13 mouse cellular contexts compared by ENCODE assay signal in the genomic region with DNA sequence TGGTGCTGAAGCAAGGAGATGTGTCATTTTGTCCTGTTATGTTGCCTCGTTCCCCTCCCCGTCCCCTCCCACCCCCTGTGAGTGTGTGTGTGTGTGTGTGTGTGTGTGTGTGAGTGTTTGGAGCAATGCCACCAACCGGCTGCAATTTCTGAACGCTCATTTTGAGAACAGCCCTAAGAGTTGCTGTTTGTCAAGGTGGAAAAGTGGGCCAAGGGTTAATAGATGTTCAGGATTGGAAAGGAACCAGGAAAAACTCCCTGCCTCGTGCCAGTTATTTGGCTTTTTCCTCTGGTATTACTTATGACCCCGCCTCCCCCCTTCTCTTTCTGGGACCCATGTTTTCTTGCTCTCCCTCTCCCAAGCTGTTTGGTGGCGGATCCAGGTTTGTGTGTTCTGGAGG. TPM values are rescaled to one million over a fixed set of nuclear protein-coding genes. Genes with fewer than 3 reads are reported as not detected.
DNase-seq lines count a peak whose midpoint lies in the region; ATAC-seq lines count a peak whose summit lies in the region.
"Had no signal": no experiment of that assay in that cellular context is flagged by ENCODE, and none has a peak within 500 bp of the region (broad histone marks: within the 10 kb centered on the region; RNA-seq: fewer than 3 reads in every experiment).

No protein-coding gene starts in this region.

- no peaks in the 10 kb centered on the region for H3K36me3 ChIP-seq in kidney, embryonic 16.5 days (ENCODE audit: insufficient read depth, low read length)
- H3K36me3 ChIP-seq in forebrain, embryonic 12.5 days (replicated peaks) = no peaks in the 10 kb centered on the region
- H3K36me3 ChIP-seq: embryonic facial prominence, embryonic 15.5 days; heart, embryonic 10.5 days had no signal

- H3K4me3 ChIP-seq in kidney, embryonic 16.5 days (ENCODE audit: low read length) = no peak overlapping the region
- no peak overlapping the region for H3K4me3 ChIP-seq in forebrain, embryonic 12.5 days (replicated peaks)
- H3K4me3 ChIP-seq: embryonic facial prominence, embryonic 15.5 days; heart, embryonic 10.5 days had no signal

- H3K9me3 ChIP-seq in kidney, embryonic 16.5 days (ENCODE audit: low read length) = no peaks in the 10 kb centered on the region
- H3K9me3 ChIP-seq in forebrain, embryonic 12.5 days = no peaks in the 10 kb centered on the region
- H3K9me3 ChIP-seq: embryonic facial prominence, embryonic 15.5 days; heart, embryonic 10.5 days had no signal

- no peak overlapping the region for H3K4me2 ChIP-seq in kidney, embryonic 16.5 days (replicated peaks; ENCODE audit: low read depth, low read length)
- no peak overlapping the region for H3K4me2 ChIP-seq in forebrain, embryonic 12.5 days
- H3K4me2 ChIP-seq: embryonic facial prominence, embryonic 15.5 days had no signal

- DNase-seq in kidney, adult 18-20 months = peak; percentile 36
- DNase-seq in NIH3T3 (ENCODE audit: low read depth) (peak; percentile 6), MN1 (ENCODE audit: low spot score) (no peak)
- peak; percentile 30 for DNase-seq in kidney, postnatal 14 days
- DNase-seq: cerebellum, adult 11 months; gastrocnemius, postnatal 25 days had no signal

- 0 out of 2 replicates have a peak, but pooled peaks cover 7% of the 10 kb centered on the region for H3K4me1 ChIP-seq in kidney, embryonic 16.5 days (ENCODE audit: insufficient read depth, low read length)
- H3K4me1 ChIP-seq in forebrain, embryonic 12.5 days = peaks cover 23% of the 10 kb centered on the region

- WGBS in kidney, embryonic 16.5 days = 53% methylated on average over 7 of the region's 7 CpGs
- WGBS in forebrain, embryonic 12.5 days = 41% methylated on average over 7 of the region's 7 CpGs

- H3K9ac ChIP-seq in kidney, embryonic 16.5 days (replicated peaks; ENCODE audit: low read length) = no peak overlapping the region
- no peak overlapping the region for H3K9ac ChIP-seq in forebrain, embryonic 12.5 days
- H3K9ac ChIP-seq: embryonic facial prominence, embryonic 15.5 days had no signal

- ATAC-seq in kidney, embryonic 16.5 days (ENCODE audit: low FRiP score, low TSS enrichment) = no peak
- no peak; the same call in 1 of the 2 replicates for ATAC-seq in forebrain, embryonic 12.5 days (ENCODE audit: low FRiP score)
- no peak for ATAC-seq in erythroblast, adult 5-6 weeks (replicated peaks; ENCODE audit: low FRiP score, poor library complexity, severe bottlenecking)
- ATAC-seq: intestine, postnatal 0 days had no signal

- H3K27me3 ChIP-seq in kidney, embryonic 16.5 days (ENCODE audit: insufficient read depth, low read length) = no peaks in the 10 kb centered on the region
- H3K27me3 ChIP-seq in forebrain, embryonic 12.5 days = no peaks in the 10 kb centered on the region
- H3K27me3 ChIP-seq: embryonic facial prominence, embryonic 15.5 days had no signal

- no peak overlapping the region for H3K27ac ChIP-seq in kidney, embryonic 16.5 days (ENCODE audit: low read length)
- peak overlapping the region; percentile 72 for H3K27ac ChIP-seq in forebrain, embryonic 12.5 days
- H3K27ac ChIP-seq: embryonic facial prominence, embryonic 15.5 days; heart, embryonic 10.5 days had no signal

RNA-seq across cellular contexts. Expression of a gene that starts 41.0 kb away (rescaled TPM):
- 0.48 and 0.49 TPM in 2 replicates for polyA plus RNA-seq in kidney, embryonic 16.5 days (2015; fragmentation: Nextera tagmentation; extraction: Ambion mirVana)
- 0.05 TPM in 2 replicates for polyA plus RNA-seq in forebrain, embryonic 12.5 days (2016; fragmentation: Nextera tagmentation; extraction: Ambion mirVana)
- not detected in 2 replicates for total RNA-seq in erythroblast, adult 5-6 weeks (2015; ENCODE audit: low replicate concordance)
- total RNA-seq in erythroblast, adult 5-6 weeks (2017; ENCODE audit: low replicate concordance) = not detected in 2 replicates
- total RNA-seq: gastrocnemius, postnatal 25 days; megakaryocyte, adult 5-6 weeks had no signal
